Mouse (Mus musculus) ES-E14 (cell line): ENCODE data around the gene 1700001O22Rik.

Experiments used
- CHD2 ChIP-seq: IDR thresholded peaks from 2 replicates; pipeline ENCODE4 v1.6.1; 2014; ENCODE audit warnings: mild to moderate bottlenecking, low read depth, low read length, inconsistent platforms
- HCFC1 ChIP-seq: IDR thresholded peaks from 2 replicates; pipeline ENCODE4 v1.6.1; 2012; ENCODE audit warnings: low read length, inconsistent platforms, borderline replicate concordance; ENCODE audit not compliant: insufficient read depth
- MAFK ChIP-seq: IDR thresholded peaks from 2 replicates; pipeline ENCODE4 v1.6.1; 2014; ENCODE audit warnings: mild to moderate bottlenecking, low read depth, low read length, inconsistent platforms; ENCODE audit not compliant: insufficient read depth
- ZC3H11A ChIP-seq: IDR thresholded peaks from 2 replicates; pipeline ENCODE4 v1.6.1; 2012; ENCODE audit warnings: low read depth, mild to moderate bottlenecking, inconsistent platforms, low read length, borderline replicate concordance
- ZNF384 ChIP-seq: IDR thresholded peaks from 2 replicates; pipeline ENCODE4 v1.6.1; 2012; ENCODE audit warnings: low read depth, low read length, inconsistent platforms

DNA sequence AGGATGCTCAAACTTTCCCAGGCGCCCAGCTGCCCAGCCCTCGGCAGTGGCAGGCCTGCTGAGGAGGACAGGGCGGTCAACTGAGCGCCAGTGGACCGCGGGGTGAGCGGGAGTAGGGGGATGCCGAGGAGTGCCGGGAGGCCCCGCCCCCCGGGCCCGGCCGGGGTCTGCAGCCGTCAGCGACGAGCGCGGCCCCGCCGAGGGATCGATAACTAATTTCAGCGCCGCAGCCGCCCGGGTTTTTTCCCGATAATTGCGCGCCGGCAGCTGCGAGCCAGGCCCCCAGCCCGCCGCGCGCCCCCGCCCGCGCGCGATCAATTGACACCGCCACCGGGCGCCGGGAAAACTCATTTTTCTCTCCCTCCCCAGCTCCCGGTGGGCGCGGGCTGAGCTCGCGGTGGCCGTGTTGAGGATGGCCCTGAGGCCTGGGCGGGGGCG lies 32.1 kb downstream of the 1700001O22Rik start:
- TF ChIP-seq MAFK, result no peak
- no peak for TF ChIP-seq ZNF384
- TF ChIP-seq CHD2, result no peak
- TF ChIP-seq ZC3H11A, result no peak
- TF ChIP-seq HCFC1, result no peak
